Mouse (Mus musculus) cerebellum, adult 2 months (tissue): ENCODE results near the gene Bcas3.

Source experiments
- CTCF ChIP-seq: fragments of 200-500 bp; IDR thresholded peaks from 2 replicates; pipeline ENCODE4 v1.5.1; 2011; ENCODE audit warnings: low read depth, mild to moderate bottlenecking, control low read depth, low read length, moderate library complexity, borderline replicate concordance; ENCODE audit not compliant: insufficient read depth
- POLR2A ChIP-seq: fragments of 200-500 bp; IDR thresholded peaks from 2 replicates; pipeline ENCODE4 v1.6.1; 2011; ENCODE audit warnings: low read length, control low read depth, borderline replicate concordance; ENCODE audit not compliant: insufficient read depth

- TF ChIP-seq CTCF, result no peak
- no peak for TF ChIP-seq POLR2A
Measured at GRCm38 (mm10) chr11:85393990-85394389, 41.0 kb downstream of the Bcas3 start.
